Mouse (Mus musculus): ENCODE measurements around the gene Gm49425. TPM values are rescaled to one million over a fixed set of nuclear protein-coding genes. Genes with fewer than 3 reads are reported as not detected.
A peak's percentile ranks its signal among the peaks of the same experiment; 100 is the strongest.
"Not testable (repeated sequence)": the region's sequence is repeated elsewhere in the genome, so short reads cannot be mapped to it uniquely, and the experiment has no call there.

The Gm49425 gene
- not detected for total RNA-seq (2022)

- DNase-seq, result not testable (repeated sequence)
These were observed at the start of gene Gm49425 for GRCm38 (mm10) chr15:101517161-101517560. TSS of gene Gm49425 (minus strand) at chr15:101517261.

GRCm38 (mm10) chr15:101562850-101563249 lies 45.8 kb upstream of the Gm49425 start, which contains the start of gene Krt90:
TSS of gene Krt90 (minus strand) at chr15:101562950.
- no peak for DNase-seq

GRCm38 (mm10) chr15:101558034-101558646 lies 41.1 kb upstream of the Gm49425 start:
- no peak for DNase-seq

GRCm38 (mm10) chr15:101553169-101553568 lies 36.1 kb upstream of the Gm49425 start:
- no peak for DNase-seq

GRCm38 (mm10) chr15:101552188-101552587 lies 35.1 kb upstream of the Gm49425 start:
- DNase-seq, result no peak

- DNase-seq, result no peak
These were observed 33.5 kb upstream of the Gm49425 start, which contains the start of gene Krt82 for GRCm38 (mm10) chr15:101550567-101550966. TSS of gene Krt82 (minus strand) at chr15:101550667.

GRCm38 (mm10) chr15:101544478-101544877 lies 27.4 kb upstream of the Gm49425 start:
- no peak for DNase-seq

GRCm38 (mm10) chr15:101542543-101542942 lies 25.5 kb upstream of the Gm49425 start:
- DNase-seq, result no peak

- no peak for DNase-seq
These were observed 21.5 kb upstream of the Gm49425 start for GRCm38 (mm10) chr15:101538580-101538900.

GRCm38 (mm10) chr15:101537864-101538579 lies 21.0 kb upstream of the Gm49425 start:
- no peak for DNase-seq

GRCm38 (mm10) chr15:101536054-101536850 lies 19.2 kb upstream of the Gm49425 start:
- no peak for DNase-seq

GRCm38 (mm10) chr15:101532720-101533119 lies 15.7 kb upstream of the Gm49425 start, which contains the start of gene Krt84:
TSS of gene Krt84 (minus strand) at chr15:101532820.
- DNase-seq, result no peak

GRCm38 (mm10) chr15:101522556-101523232 lies 5.6 kb upstream of the Gm49425 start:
- no peak for DNase-seq

- DNase-seq, result peak; percentile 50
These were observed 2.7 kb upstream of the Gm49425 start for GRCm38 (mm10) chr15:101519792-101520191.

GRCm38 (mm10) chr15:101508247-101508646 lies 8.8 kb downstream of the Gm49425 start:
- DNase-seq, result no peak

- DNase-seq, result no peak
These were observed 9.9 kb downstream of the Gm49425 start for GRCm38 (mm10) chr15:101506896-101507758.

- peak; percentile 77 for DNase-seq
These were observed 19.9 kb downstream of the Gm49425 start for GRCm38 (mm10) chr15:101497181-101497580.

GRCm38 (mm10) chr15:101495266-101495665 lies 21.8 kb downstream of the Gm49425 start:
- no peak for DNase-seq

GRCm38 (mm10) chr15:101494203-101494602 lies 22.9 kb downstream of the Gm49425 start:
- DNase-seq, result no peak

GRCm38 (mm10) chr15:101493713-101494112 lies 23.3 kb downstream of the Gm49425 start:
- no peak for DNase-seq

- DNase-seq, result no peak
These were observed 24.3 kb downstream of the Gm49425 start for GRCm38 (mm10) chr15:101492718-101493117.

GRCm38 (mm10) chr15:101491431-101491830 lies 25.6 kb downstream of the Gm49425 start, which contains the start of gene Krt83:
TSS of gene Krt83 (minus strand) at chr15:101491512.
- DNase-seq, result no peak
